Mouse (Mus musculus): Measurements from ENCODE around the gene Dennd2c. TPM values are rescaled to one million over a fixed set of nuclear protein-coding genes. Genes with fewer than 3 reads are reported as not detected.
"Not testable (repeated sequence)": the region's sequence is repeated elsewhere in the genome, so short reads cannot be mapped to it uniquely, and the experiment has no call there.

Dennd2c gene
- polyA plus RNA-seq, 1 experiment from 2014 or later = 1.3 TPM

DNA sequence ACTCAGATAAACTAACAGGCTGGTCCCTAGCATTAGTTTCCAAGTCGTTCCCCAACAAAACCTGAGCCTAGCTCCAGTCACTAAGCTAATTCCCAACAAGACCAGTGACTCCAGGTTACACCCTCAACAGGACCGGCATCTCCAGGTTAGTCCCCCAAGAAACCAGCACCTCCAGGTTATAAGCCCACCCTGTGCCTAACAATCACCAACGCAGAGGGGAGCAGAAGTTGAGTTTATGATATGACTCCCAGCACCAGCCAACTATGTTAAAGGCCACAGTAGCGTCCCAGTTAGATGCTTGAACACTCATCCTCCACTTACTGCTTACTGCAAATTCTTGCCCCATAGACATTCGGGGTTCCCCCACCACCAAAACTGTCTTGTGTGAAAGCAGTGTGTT lies 97.0 kb downstream of the Dennd2c start:
- Histone ChIP-seq H3K9ac (no peak overlapping the region), H3K4me1 (replicated peaks; ENCODE audit: control insufficient read depth, insufficient read depth, low read length) (no peaks in the 10 kb centered on the region), H3K4me2 (replicated peaks) (no peak overlapping the region), H3K27me3 (ENCODE audit: control insufficient read depth, insufficient read depth, low read length) (no peaks in the 10 kb centered on the region), H3K9me3 (ENCODE audit: control insufficient read depth, low read length) (peaks cover 4% of the 10 kb centered on the region; the same call in 1 of the 2 replicates), H3K27ac (no peak overlapping the region), H3K36me3 (replicated peaks; ENCODE audit: control insufficient read depth, insufficient read depth) (no peaks in the 10 kb centered on the region), H3K4me3 (replicated peaks; ENCODE audit: low read length) (no peak overlapping the region)
- DNase-seq (ENCODE audit: low spot score) = no peak
- no peak for ATAC-seq (ENCODE audit: low FRiP score)
- WGBS = 90% methylated on average over 5 of the region's 5 CpGs

DNA sequence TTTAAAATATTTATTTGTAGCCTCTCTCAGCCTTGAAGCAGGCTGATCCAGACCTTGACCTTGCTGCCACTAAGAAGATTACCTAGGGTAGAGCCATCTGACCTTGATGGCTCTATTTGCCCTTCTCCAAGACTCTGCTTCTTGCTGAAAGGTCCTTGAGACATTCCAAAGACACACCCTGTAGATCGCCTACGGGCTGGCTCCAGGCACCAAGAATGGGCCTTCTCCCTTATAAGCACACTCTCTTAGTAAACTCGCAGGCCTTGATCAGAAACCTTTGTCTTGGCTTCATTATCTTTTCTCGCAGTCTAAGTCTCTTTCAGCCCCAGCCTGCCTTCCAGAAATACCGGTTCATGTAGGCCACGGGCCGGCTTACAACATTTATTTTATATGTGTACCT lies 98.7 kb downstream of the Dennd2c start:
- ATAC-seq (ENCODE audit: low FRiP score); H3K27me3 ChIP-seq (ENCODE audit: control insufficient read depth, insufficient read depth, low read length); H3K9me3 ChIP-seq (ENCODE audit: control insufficient read depth, low read length); H3K4me3 ChIP-seq (replicated peaks; ENCODE audit: low read length); H3K27ac ChIP-seq; H3K36me3 ChIP-seq (replicated peaks; ENCODE audit: control insufficient read depth, insufficient read depth); H3K9ac ChIP-seq; DNase-seq (ENCODE audit: low spot score); H3K4me1 ChIP-seq (replicated peaks; ENCODE audit: control insufficient read depth, insufficient read depth, low read length); H3K4me2 ChIP-seq (replicated peaks): not testable (repeated sequence)
- 96% methylated on average over 7 of the region's 7 CpGs for WGBS

DNA sequence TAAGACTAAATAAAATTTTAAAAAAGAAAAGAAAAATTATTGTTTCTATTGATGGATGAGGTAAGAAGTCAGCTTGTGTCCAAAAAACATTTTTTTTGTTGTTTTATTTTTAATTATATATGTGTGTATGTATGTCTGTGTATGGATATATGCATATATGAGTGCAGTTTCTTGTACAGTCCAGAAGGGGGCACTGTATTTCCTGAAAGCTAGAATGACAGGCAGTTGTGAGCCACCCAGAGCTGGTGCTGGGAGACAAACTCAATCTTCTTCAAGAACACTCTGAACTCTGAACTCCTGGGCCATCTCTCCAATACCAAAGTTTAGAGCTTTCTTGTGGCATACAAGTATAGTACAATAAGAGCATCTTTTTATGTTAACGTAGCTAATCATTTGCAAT lies 101.2 kb downstream of the Dennd2c start:
- H3K27ac ChIP-seq = no peak overlapping the region
- H3K4me2 ChIP-seq (replicated peaks) = no peak overlapping the region
- DNase-seq (ENCODE audit: low spot score) (no peak), ATAC-seq (ENCODE audit: low FRiP score) (no peak)
- no peaks in the 10 kb centered on the region for H3K36me3 ChIP-seq (replicated peaks; ENCODE audit: control insufficient read depth, insufficient read depth)
- H3K4me1 ChIP-seq (replicated peaks; ENCODE audit: control insufficient read depth, insufficient read depth, low read length) = no peaks in the 10 kb centered on the region
- H3K27me3 ChIP-seq (ENCODE audit: control insufficient read depth, insufficient read depth, low read length) = no peaks in the 10 kb centered on the region
- H3K9me3 ChIP-seq (ENCODE audit: control insufficient read depth, low read length) = peaks cover 4% of the 10 kb centered on the region; the same call in 1 of the 2 replicates
- 100% methylated on average over 1 of the region's 1 CpGs for WGBS
- no peak overlapping the region for H3K4me3 ChIP-seq (replicated peaks; ENCODE audit: low read length)
- no peak overlapping the region for H3K9ac ChIP-seq

DNA sequence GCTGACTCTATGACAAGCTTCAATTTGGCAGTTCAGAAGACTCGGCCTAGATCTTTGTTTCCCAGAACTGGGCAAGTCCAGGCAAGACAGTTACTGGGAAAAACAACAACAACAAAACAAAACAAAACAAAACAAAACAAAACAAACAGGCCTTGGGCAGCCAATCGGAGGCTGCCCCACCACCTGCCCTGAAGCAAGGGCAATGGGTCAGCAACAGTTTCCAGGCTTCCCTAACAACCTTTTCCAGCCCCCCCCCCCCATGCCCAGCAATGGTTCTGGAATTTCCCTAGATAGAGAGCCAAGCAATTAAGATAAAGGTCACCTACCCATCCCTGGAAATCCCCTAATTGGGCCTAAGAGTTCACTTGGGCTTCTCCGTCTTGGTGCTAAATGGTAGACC lies 102.0 kb downstream of the Dennd2c start:
- Histone ChIP-seq H3K4me3 (replicated peaks; ENCODE audit: low read length) (no peak overlapping the region), H3K27ac (no peak overlapping the region), H3K27me3 (ENCODE audit: control insufficient read depth, insufficient read depth, low read length) (no peaks in the 10 kb centered on the region), H3K4me1 (replicated peaks; ENCODE audit: control insufficient read depth, insufficient read depth, low read length) (no peaks in the 10 kb centered on the region), H3K9ac (no peak overlapping the region), H3K4me2 (replicated peaks) (no peak overlapping the region), H3K36me3 (replicated peaks; ENCODE audit: control insufficient read depth, insufficient read depth) (no peaks in the 10 kb centered on the region), H3K9me3 (ENCODE audit: control insufficient read depth, low read length) (peaks cover 4% of the 10 kb centered on the region; the same call in 1 of the 2 replicates)
- 94% methylated on average over 3 of the region's 3 CpGs for WGBS
- DNase-seq (ENCODE audit: low spot score) (no peak), ATAC-seq (ENCODE audit: low FRiP score) (no peak)

DNA sequence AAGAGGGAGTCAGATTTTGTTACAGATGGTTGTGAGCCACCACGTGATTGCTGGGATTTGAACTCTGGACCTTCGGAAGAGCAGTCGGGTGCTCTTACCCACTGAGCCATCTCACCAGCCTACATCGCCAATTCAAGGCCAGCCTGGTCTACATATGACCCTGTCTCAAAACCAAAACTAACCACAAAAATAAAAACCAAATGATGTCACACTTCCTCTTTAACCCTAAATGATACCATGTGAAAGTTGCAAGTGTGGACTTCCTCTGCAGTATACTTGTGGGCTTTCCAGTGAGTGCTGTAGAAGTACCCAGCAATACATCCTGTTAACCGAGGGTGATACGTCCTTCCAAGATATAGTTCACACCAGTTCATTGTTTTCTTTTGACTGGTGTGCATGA lies 104.0 kb downstream of the Dennd2c start:
- Histone ChIP-seq H3K36me3 (replicated peaks; ENCODE audit: control insufficient read depth, insufficient read depth) (no peaks in the 10 kb centered on the region), H3K4me2 (replicated peaks) (no peak overlapping the region), H3K27me3 (ENCODE audit: control insufficient read depth, insufficient read depth, low read length) (no peaks in the 10 kb centered on the region), H3K9me3 (ENCODE audit: control insufficient read depth, low read length) (no peaks in the 10 kb centered on the region), H3K4me3 (replicated peaks; ENCODE audit: low read length) (no peak overlapping the region), H3K27ac (no peak overlapping the region), H3K9ac (no peak overlapping the region), H3K4me1 (replicated peaks; ENCODE audit: control insufficient read depth, insufficient read depth, low read length) (no peaks in the 10 kb centered on the region)
- ATAC-seq (ENCODE audit: low FRiP score) (no peak), DNase-seq (ENCODE audit: low spot score) (no peak)
- WGBS = 89% methylated on average over 6 of the region's 6 CpGs

DNA sequence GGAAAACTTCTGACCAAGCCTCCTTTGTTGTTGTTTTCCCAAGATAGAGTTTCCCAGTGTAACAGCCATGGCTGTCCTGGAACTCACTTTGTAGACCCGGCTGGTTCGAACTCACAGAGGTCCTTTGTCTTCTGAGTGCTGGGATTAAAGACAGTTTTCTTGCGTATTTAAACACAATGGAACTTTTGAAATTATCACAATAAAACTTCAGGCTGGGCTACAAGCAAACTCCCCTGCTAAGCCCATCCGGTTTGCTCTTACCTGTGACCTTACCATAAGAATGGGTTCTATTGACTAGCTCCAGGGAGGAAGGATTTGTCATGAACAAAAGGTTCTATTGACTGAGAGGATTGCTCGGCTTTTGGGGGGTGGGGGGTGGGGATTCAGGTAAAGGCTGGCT lies 105.3 kb downstream of the Dennd2c start:
- Histone ChIP-seq H3K27me3 (ENCODE audit: control insufficient read depth, insufficient read depth, low read length) (no peaks in the 10 kb centered on the region), H3K9ac (no peak overlapping the region), H3K36me3 (replicated peaks; ENCODE audit: control insufficient read depth, insufficient read depth) (no peaks in the 10 kb centered on the region), H3K4me3 (replicated peaks; ENCODE audit: low read length) (no peak overlapping the region), H3K4me2 (replicated peaks) (no peak overlapping the region), H3K9me3 (ENCODE audit: control insufficient read depth, low read length) (no peaks in the 10 kb centered on the region), H3K27ac (no peak overlapping the region), H3K4me1 (replicated peaks; ENCODE audit: control insufficient read depth, insufficient read depth, low read length) (no peaks in the 10 kb centered on the region)
- 35% methylated on average over 5 of the region's 5 CpGs for WGBS
- DNase-seq (ENCODE audit: low spot score) = no peak
- ATAC-seq (ENCODE audit: low FRiP score) = no peak

DNA sequence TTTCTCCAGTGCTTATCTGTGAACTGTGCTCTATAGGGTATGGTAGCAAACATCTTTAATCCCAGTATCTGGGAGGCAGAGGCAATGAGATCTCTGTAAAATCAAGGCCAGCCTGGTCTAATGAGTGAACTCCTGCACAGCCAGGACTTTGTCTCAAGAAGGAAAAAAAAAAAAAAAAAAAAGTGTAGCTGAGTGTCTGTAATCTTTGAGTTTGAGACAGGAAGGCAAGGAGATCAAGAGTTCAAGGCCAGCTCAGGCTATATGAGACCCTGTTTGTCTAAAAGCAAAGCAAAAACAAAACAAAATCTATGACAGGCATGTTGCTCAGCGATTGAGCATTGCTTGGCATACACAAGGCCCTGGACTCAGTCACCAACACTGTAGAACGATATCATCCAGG lies 105.8 kb downstream of the Dennd2c start:
- ATAC-seq (ENCODE audit: low FRiP score) = no peak
- Histone ChIP-seq H3K36me3 (replicated peaks; ENCODE audit: control insufficient read depth, insufficient read depth) (no peaks in the 10 kb centered on the region), H3K4me2 (replicated peaks) (no peak overlapping the region), H3K4me3 (replicated peaks; ENCODE audit: low read length) (no peak overlapping the region), H3K27me3 (ENCODE audit: control insufficient read depth, insufficient read depth, low read length) (no peaks in the 10 kb centered on the region), H3K9me3 (ENCODE audit: control insufficient read depth, low read length) (no peaks in the 10 kb centered on the region), H3K4me1 (replicated peaks; ENCODE audit: control insufficient read depth, insufficient read depth, low read length) (no peaks in the 10 kb centered on the region), H3K27ac (no peak overlapping the region), H3K9ac (no peak overlapping the region)
- 75% methylated on average over 2 of the region's 2 CpGs for WGBS
- no peak for DNase-seq (ENCODE audit: low spot score)

DNA sequence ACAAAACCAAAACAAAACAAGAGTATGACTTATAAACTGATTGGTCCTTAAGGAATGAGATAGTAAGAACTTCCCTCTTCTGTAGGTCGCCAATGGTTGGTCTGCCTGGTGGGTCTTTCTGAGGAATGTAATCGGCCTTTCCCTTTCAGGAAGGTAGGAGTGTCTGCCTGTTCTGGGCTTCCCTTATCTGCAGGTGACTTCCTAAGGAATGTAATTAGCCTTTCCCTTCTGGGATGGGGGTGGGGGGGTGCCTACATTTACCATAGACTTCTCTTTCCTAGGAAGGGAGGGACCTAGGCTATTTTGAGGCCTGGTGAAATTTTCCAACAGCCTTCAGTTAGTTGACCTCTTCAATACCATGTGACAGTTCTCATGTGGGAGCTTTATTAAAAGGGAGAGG lies 108.7 kb downstream of the Dennd2c start:
- Histone ChIP-seq H3K9me3 (ENCODE audit: control insufficient read depth, low read length) (no peaks in the 10 kb centered on the region), H3K4me2 (replicated peaks) (no peak overlapping the region), H3K36me3 (replicated peaks; ENCODE audit: control insufficient read depth, insufficient read depth) (no peaks in the 10 kb centered on the region), H3K4me3 (replicated peaks; ENCODE audit: low read length) (no peak overlapping the region), H3K4me1 (replicated peaks; ENCODE audit: control insufficient read depth, insufficient read depth, low read length) (no peaks in the 10 kb centered on the region), H3K27me3 (ENCODE audit: control insufficient read depth, insufficient read depth, low read length) (no peaks in the 10 kb centered on the region), H3K27ac (no peak overlapping the region), H3K9ac (no peak overlapping the region)
- ATAC-seq (ENCODE audit: low FRiP score) = no peak
- 98% methylated on average over 2 of the region's 2 CpGs for WGBS
- DNase-seq (ENCODE audit: low spot score) = no peak

DNA sequence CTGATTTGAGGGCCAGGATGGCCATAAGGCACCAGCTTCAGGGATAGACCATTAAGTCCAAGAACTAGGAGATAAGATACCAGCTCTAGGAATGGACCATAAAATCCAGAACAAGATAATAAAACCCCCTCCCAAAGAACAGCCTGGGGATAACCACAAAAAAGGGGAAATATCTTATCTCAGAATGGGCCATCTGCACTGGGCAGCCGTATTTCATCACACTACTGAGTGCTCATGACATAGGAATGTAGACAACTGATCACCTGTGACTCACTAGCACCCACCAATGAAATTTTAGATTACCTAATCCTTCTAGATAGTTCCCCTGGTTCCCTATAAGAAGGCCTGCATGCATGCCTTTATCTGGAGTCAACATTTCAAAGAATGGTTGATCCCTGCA lies 109.7 kb downstream of the Dennd2c start:
- Histone ChIP-seq H3K9ac (no peak overlapping the region), H3K4me3 (replicated peaks; ENCODE audit: low read length) (no peak overlapping the region), H3K4me1 (replicated peaks; ENCODE audit: control insufficient read depth, insufficient read depth, low read length) (no peaks in the 10 kb centered on the region), H3K27ac (no peak overlapping the region), H3K9me3 (ENCODE audit: control insufficient read depth, low read length) (no peaks in the 10 kb centered on the region), H3K4me2 (replicated peaks) (no peak overlapping the region), H3K36me3 (replicated peaks; ENCODE audit: control insufficient read depth, insufficient read depth) (no peaks in the 10 kb centered on the region), H3K27me3 (ENCODE audit: control insufficient read depth, insufficient read depth, low read length) (no peaks in the 10 kb centered on the region)
- DNase-seq (ENCODE audit: low spot score) = no peak
- ATAC-seq (ENCODE audit: low FRiP score) = no peak
- 100% methylated on average over 1 of the region's 1 CpGs for WGBS

DNA sequence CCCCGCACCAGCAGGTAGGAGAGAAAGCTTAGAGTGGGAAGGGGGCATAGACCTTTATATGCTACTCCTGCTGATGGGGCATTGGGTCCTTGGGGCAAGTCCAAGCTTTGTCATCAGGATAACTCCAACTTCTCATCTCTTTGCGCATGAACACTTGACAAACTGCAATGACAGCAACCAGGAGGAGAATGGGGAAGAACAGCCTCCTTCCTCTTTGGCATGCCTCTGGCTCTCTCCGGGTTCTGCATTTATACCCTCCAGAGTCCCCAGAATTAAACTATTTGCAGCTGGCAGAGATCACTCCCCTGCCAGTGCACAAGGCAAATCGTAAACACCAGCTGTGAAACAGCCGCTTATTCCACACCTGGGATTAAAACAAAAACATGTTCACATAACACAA lies 111.1 kb downstream of the Dennd2c start:
- Histone ChIP-seq H3K9ac (no peak overlapping the region), H3K9me3 (ENCODE audit: control insufficient read depth, low read length) (no peaks in the 10 kb centered on the region), H3K4me1 (replicated peaks; ENCODE audit: control insufficient read depth, insufficient read depth, low read length) (no peaks in the 10 kb centered on the region), H3K4me3 (replicated peaks; ENCODE audit: low read length) (no peak overlapping the region), H3K27ac (no peak overlapping the region), H3K36me3 (replicated peaks; ENCODE audit: control insufficient read depth, insufficient read depth) (no peaks in the 10 kb centered on the region), H3K27me3 (ENCODE audit: control insufficient read depth, insufficient read depth, low read length) (no peaks in the 10 kb centered on the region), H3K4me2 (replicated peaks) (no peak overlapping the region)
- DNase-seq (ENCODE audit: low spot score) (no peak), ATAC-seq (ENCODE audit: low FRiP score) (no peak)
- WGBS = 76% methylated on average over 5 of the region's 5 CpGs

Data from hindbrain, embryonic 14.5 days (tissue).